Mouse (Mus musculus): ENCODE measurements around the gene Napa.
A peak's percentile ranks its signal among the peaks of the same experiment; 100 is the strongest.

Gene Napa

DNA sequence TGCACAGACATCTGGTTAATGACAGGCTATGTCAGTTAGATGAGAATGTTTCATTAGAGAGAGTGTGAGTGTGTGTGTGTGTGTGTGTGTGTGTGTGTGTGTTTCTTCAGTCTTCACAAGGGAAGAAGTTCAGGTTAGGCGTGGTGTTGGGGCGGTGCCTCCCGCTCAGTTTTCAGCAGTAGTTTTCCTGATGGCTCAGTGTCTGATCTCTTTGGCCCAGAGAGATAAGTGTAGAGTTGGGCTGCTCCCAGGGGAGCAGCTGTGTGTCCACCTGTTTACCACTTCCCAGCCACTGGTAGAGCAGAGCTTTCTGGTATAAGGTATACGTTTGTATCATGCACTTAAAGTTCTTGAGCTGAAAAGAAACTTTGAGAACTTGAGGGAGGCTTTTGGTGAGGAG, 1.6 kb downstream of the Napa start:
- no peak for DNase-seq (ENCODE audit: low spot score)

DNA sequence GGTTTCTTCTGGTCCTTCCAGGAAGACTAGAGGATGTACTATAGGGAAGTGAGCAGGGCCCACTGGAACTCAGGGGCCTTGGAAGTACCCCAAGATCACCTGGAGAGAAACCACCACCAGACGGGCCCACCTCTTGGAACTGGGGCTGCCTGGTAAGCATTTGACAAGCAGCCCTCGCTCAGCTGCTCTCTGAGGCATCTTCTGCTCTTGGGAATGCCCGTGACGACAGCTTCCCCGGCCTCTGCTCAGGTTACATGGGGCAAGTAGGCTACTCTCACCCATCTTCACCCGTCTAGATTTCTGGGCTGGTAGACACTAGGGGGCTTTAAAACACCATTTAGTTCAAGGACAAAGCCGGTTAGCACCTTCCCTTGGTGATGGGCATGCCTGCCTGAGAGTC, 2.8 kb downstream of the Napa start:
- DNase-seq (ENCODE audit: low spot score): no peak

DNA sequence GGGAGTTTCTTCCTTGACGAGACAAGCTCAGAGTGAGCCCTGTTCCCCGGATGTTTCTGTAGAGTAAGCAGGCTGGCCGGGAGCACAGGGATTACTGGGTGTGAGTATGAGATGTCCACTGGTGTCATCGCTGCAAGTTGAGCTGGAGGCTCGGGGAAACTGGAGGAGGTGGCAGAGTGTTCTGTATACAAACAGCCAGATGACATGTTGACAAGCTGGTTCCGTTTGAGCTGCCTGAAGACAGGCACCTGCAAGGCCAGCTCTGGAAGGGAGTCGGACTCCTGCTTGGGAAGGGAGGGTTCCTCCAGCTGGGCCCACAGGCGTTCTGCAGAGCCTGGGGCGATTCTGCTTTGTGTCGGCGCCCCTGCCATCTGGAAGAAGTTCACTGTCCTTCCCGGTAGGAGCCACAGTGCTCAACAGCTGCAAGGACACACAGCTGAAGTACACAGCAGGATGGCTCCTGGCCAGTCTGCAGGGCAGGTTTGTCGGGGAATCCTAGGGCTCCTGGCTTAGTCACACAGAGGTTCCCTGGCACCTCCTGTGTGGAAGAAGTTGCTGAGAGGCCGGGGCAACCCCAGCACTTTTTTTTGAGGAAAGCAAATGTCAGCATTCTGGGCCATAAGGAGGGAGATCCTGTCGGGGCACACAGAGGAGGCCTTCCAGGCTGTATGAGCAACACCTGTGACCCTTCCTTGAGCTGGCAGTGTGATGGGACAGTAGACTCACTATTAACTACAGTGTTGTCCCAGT, 3.6 kb downstream of the Napa start:
- DNase-seq (ENCODE audit: low spot score): no peak

DNA sequence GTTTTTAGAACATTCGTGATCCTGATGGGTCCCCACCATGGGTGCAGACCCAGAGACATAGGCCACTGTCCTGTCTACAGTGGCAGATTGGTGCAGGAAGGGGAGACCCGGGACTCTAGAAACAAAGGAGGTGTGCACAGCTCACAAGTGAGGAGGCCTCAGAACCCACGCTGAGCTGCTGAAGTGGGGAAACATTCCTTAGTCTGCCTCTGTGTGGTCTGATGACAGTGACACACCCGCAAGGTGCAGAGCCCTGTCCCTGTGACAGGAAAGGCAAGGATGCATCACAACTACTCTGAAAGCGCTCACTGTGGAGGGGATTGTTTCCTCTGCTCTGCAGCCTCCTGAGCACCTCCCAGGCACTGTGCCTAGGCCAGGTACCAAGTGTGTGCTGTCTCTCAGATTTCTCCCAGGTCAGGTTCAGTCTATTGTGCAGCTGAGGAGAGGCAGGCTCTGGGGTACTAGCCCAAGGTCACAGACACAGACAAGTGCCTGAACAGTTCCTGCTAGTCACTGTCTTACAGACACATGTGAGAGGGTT, 4.5 kb downstream of the Napa start:
- no peak for DNase-seq (ENCODE audit: low spot score)

DNA sequence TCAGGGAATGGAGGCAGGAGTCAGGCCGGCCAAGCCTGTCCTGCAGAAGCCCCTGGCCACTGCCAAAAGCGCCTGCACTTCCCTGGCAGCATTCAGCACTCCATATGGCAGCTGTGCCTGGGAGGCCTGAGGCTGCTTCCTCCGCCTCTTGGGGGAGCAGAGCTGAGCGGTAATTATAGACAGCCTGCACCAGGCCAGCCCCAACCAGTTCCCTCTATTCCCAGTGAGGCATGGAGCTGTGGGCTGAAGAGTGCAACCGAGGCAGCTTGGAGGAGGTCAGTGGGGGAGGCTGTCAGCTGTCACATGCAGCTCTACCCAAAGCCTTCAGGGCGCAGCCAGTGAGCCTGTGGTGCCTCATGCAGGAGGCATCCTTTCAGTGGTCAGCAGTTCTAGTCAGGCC, 5.5 kb downstream of the Napa start:
- DNase-seq (ENCODE audit: low spot score): no peak

DNA sequence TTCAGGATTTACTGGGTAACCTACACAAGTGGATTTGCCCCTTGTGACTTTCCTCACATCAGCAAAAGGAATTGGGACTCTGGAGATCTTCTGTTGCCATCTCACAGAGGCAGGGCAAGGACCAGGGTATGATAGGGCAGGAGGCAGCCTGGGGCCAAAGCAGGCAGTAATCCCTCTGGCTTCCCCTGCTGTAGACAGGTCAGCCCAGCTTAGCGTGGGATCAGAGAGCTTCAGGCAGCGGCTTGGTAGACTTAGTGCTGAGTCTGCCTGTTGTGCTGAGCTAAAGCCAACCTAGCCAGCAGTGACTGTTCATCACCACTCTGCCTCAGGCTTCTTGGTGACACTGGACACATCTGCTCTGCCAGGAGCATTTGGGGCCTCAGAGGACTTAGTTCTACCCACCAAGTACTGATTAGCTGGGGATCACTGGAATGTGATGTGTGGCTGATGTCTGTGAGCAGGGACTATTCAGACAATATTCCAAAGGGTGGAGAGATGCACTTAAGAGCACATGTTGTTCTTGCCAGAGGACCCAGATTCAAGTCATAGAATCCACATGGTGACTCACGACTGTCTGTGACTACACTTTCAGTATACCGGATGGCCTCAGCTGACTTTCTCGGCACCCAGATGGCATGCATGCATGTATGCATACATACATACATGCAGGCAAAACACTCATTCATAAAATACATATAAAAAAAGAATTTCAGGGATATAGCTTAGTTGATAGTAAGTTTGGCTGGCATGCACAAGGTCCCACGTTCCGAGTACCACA, 6.5 kb downstream of the Napa start:
- no peak for DNase-seq (ENCODE audit: low spot score)

DNA sequence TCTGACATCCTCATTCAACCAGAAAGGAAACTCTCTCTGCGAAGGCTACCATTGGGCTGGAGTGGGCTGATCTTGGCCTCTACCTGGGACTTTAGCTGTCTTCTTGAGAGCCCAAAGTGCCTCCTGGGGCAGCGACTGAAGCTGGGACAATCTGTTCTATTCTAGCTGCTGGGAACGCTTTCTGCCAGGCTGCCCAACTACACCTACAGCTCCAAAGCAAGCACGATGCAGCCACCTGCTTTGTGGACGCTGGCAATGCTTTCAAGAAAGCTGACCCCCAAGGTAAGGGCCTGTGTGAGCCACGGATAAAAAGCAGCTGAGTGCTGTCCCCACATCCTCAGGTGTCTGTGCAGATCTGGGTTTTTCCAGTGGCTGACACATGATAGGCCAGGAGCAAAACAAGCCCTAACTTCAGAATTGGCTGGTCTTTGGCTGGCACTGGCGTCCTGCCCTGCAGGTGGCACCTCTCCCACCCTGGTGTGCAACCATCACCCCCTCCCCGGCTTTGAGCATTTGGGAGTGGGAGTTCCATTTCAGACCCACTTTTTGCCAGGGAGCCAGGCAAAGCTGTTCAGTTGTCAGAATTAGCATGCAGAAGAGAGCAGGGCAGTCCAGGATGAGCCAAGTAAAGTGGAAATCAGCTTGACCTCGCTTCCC, 10.8 kb downstream of the Napa start:
- no peak for DNase-seq (ENCODE audit: low spot score)

DNA sequence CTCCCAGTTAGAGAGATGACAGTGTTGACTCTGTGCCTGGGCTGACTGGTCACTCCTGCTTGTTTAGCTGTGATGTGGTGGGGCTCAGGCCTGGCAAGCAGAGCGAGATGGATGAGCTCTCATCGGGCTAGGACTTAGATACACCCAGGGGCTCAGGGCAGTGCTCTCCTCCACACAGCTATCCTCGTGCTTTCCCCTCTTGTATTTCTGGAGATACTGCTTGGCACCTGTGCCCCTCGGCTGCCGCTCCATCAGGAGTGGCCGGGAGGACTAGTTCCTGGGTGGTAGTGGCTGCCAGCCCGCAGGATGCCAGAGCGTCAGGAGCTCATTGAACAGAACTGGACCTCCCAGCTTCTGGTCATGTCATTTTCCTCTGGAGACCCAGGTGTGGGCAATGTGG, 11.9 kb downstream of the Napa start:
- DNase-seq (ENCODE audit: low spot score): no peak

DNA sequence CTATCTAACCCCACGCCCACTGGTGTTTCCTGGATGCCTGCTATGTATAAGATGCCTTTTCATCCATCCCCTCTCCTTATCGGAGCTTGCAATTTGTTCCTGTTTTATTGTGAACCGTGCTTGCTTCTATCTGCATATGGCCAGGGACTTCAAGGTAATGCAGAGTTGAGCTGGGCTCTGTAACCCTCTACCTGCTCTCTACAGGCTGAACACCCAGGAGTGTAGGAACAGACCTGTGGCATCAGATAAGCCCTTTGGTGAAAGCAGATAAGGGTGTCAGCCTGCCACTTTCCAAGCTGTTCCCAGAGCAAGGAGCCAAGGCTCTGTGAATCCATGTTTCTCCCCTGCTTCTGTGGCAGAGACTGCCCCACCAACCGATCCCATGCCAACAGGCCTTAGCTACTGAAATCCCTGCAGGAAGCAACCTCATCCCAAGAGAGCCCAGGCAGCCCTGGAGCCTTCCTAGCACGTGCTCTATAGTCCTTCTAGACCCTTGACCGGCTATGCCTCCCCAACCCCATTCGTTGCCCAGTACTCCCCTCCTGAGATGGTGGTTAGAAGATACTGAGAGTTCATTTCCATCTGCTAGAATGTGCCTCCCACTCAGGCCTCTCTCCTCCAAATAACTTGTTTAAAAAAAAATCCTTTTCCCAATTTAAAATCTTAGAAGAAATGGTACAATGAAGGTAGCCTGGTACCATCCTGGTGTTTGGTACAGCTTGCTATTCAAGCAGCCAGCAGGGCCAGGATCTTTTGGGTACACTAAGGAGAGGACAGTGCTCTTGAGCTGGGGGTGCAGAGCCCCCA, 13.2 kb downstream of the Napa start:
- no peak for DNase-seq (ENCODE audit: low spot score)

DNA sequence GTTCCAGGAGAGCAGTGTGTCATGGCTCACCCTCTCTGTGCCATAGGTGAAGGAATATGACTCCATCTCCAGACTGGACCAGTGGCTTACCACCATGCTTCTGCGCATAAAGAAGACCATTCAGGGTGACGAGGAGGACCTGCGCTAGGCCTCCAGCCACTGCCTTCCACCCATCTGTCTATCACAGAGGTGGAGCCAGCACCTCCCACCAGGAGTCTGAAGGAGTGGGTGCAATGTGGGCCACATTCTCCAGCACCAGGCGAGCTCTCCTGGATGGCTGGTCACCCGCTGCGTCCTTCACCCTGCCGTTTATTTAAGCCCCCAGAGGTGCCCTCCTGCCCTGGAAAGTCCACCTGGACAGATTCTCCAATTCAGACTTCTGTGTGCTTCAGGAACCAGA, 18.2 kb downstream of the Napa start:
- DNase-seq (ENCODE audit: low spot score): no peak

DNA sequence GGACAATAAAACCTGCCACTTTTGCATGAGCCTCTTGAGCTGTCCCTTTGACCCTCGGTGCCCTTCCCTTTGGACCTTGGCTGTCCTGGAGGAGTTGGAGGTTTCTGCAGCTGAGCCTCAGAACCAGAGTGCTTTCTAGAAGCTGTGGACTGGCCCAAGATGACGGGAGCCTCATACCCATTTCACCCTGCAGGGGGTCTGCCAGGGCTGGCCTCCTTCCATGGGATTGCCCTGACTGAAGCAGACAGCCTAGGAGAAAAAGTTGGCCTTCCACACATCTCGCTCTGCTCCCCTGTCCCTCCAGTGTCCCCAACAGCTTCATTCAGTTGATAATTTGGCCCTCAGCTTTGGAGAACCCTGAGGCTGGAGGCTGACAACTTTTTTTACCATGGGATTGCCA, 18.8 kb downstream of the Napa start:
- DNase-seq (ENCODE audit: low spot score): no peak

DNA sequence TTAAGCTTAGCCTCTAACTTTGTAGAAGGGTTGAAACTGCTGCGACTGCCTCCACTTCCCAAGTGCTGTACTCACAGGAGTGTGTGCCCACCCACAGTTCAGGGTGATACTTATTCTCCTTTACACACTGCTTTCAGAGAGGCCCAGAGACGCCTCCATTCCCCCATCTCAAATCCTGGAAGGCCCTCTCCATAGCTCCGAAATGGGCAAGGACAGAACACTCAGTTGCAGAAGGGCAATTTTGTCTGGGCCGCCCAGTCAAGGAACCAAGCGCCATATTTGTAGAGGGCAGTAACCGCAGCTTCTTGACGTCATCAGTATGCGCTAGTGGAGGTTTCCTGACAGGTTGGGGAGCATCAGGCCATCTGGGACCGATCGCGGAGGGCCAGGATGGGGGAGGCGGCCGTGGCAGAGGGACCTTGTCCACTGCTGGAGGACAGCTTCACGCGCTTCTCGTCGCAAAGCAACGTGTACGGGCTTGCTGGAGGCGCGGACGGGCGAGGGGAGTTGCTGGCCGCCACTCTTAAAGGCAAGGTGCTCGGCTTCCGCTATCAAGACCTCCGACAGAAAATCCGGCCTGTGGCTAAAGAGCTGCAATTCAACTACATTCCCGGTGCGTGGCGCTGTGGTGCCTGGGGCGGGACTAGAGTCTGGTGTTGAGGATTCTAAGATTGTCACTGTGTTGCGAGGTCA, 21.5 kb downstream of the Napa start, which contains the start of gene Kptn:
Gene Kptn, plus strand, starts transcription at position 327 of the 693 bp plus-strand sequence.
- peak; percentile 89 for DNase-seq (ENCODE audit: low spot score)

DNA sequence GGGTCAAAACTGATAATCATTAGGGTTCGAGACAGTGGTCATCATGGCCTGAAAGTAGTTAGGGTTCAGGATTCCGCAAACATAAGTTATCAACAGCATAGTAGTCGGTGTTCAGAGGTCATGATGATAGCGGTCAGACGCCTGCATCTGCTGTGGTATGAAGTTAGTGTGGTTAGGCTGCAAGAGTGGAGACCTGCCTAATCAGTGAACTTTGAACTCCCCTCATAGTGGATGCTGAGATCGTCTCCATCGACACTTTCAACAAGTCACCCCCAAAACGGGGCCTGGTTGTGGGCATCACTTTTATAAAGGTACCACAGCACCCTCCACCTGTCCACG, 22.0 kb downstream of the Napa start:
- DNase-seq (ENCODE audit: low spot score): no peak

DNA sequence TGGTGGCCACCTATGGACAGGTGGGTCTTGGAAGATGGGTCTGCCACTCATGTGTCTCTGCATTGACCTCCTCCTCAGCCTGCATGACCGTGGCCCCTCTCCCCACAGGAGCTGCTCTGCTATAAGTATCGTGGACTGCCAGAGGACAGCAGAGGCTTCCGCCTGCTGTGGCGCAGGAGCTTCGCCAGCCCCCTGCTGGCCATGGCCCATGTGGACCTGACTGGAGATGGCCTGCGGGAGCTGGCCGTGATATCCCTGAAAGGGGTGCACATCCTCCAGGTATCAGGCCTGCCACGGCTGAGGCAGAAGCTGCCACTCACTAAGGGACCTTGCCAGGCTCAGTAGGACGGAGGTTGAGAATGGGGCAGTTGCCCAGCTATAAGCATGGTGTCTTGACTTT, 27.6 kb downstream of the Napa start:
- no peak for DNase-seq (ENCODE audit: low spot score)

DNA sequence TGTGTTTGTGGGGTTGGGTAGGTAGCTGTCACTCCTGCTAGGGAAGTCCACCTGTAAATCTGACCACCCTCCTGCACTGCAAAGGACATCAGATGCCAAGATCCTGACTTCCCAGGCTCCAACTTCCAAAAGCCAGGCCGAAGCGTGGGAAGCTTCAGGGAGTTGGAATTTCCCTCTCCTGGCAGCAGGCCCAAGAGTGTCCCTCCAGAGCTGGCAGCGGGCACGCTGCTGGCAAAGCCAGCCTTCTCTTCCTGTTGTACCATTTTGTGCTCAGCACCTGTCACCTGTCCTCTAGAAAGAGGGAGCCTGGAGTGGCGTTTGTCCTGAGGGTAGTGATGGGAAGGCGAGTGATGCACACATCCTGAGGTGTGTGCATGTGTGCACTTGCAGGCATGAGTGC, 30.1 kb downstream of the Napa start:
- DNase-seq (ENCODE audit: low spot score): no peak

DNA sequence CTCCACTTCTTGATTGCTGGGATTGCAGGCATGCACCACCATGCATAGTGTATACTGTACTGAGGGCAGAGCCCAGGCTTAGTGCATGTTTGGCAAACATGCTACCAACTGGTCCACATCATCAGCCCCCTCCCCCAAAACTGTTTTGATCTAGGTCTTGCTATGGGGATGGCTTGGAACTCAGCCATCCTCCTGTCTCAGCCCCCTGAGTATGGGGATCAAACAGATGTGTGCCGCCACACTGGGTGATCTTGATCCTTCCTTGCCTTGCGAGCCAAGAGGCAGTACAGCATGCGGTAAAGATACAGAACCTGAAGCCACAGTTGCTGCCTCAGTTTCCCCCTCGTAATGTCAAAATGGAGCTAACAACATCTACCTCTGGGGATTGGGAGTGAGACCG, 30.6 kb downstream of the Napa start:
- no peak for DNase-seq (ENCODE audit: low spot score)

DNA sequence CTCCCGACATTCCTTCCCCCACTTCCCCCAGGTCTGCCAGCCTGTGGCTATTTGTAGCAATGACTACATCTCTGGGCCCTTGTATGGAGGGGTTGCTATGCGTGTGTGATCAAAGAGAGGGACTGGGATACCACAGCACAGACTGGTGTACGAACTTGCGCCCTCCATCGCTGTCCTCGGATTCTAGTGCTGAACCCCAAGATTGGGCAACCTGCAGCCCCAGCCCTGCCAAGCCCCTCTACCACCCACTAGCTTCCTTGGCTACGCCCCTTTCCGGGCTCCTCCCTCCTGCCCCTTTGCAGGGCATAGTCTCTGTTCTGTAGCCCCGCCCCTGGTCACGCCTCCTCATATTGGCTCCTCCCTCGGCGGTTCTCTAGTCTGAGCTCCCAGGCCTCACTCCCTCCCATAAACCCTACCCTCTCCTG, 31.2 kb downstream of the Napa start, which contains the start of gene Slc8a2:
Gene Slc8a2, plus strand, starts transcription at position 406 of the 425 bp plus-strand sequence.
- DNase-seq (ENCODE audit: low spot score): peak; percentile 86

DNA sequence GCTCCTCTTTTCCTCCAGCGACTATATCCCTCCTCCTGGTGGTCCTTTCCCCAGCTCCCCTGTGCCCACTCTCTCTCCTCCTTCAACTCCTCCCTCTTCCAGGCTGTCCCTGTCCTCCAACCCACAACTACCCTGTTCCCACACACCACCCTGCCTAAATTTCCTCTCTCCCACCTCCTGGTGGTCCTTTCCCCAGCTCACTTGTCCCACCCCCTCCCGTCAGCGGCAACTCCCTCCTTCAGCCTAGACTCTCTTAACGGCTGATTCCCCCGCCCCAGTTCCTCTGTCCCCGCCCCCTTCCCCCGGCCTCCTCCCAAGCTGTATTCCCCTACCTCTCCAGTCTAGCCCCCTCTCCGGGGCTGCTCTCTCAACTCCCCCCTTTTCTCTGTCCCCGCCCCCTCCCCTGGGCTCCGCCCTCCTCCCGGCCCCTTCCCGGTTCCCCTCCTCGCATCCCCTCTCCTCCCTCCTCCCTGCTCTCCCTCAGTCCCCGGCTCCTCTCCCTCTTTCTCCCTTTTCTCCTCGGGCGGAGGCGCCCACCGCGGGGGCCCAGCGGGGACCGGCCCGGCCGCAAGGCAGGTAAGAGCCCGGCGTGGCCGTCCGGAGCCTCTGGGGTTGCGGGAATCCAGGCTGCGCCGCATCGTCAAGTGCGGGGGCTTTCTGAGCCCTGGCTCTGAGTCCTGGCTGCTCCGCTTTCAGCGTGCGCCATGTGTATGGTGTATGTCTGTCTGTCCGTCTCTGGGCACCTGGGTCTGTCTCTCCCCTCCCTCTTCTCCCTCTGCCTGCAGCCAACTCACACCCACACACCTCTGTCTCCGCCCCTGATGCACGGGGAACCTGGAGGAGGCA, 31.8 kb downstream of the Napa start:
- peak; percentile 42 for DNase-seq (ENCODE audit: low spot score)

DNA sequence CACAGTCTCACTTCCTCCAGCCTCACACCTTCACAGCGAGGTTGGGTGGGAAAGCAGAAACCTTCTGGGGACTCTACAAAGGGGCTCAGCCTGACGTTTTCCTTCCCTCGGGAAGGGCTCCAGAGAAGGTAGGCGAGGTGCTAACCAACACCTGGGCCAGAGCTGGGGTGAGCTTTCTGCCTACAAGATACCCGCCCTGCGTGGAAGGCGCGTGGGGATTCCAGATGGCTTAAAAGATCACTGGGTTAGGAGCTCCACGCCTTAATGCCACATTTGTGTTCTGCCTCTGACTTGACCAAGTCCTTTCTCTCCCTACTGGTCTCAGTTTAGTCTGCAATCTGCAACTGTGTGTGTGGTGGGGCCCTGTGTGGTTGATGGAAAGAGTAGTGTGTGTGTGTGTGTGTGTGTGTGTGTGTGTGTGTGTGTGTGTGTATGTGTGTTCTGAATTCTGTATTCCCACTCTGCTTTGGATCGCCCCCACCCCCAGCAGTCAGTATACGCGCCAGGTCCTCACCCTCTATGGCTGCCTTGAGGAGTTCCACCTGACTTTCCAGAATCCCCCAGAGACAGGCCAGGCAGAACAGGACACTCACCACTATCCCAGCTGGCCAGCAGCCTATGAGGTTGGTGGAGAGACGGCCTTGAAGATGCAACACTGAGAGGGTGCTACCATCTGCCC, 32.8 kb downstream of the Napa start:
- no peak for DNase-seq (ENCODE audit: low spot score)

DNA sequence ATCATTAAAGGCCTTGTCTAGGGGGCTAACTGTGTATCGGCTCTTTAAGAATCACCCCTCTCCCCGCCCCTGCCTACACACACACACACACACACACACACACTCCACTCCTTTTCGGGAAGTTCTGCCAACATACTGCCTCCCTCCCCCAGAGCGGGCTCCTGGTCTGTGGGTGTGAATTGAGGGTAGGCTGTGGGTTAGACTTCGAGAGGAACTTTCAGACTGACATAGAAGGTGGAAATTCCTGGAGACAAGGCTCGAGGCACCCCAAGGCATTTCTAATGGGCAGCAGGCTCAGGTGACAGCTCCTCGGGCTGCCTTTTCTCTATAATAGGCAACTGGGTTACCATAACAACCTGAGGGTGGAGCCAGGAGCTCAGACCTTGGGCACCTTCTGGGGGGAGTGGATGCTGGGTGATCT, 33.9 kb downstream of the Napa start:
- no peak for DNase-seq (ENCODE audit: low spot score)
